Mouse (Mus musculus) stomach, embryonic 14.5 days (tissue): ENCODE data around the gene Cym. TPM values are rescaled to one million over a fixed set of nuclear protein-coding genes. Genes with fewer than 3 reads are reported as not detected.
A peak's percentile ranks its signal among the peaks of the same experiment; 100 is the strongest.

Experiments used
- ATAC-seq: fragments of 200-750 bp; cut with Nextera tagmentation; 2 replicates; pipeline ENCODE4 v1.8.0; 2017; ENCODE audit warnings: low read depth, moderate TSS enrichment; ENCODE audit not compliant: insufficient number of reproducible peaks, insufficient read depth, low FRiP score
- H3K27ac ChIP-seq: fragments of 300-500 bp; sonication (generic); 2 replicates; pipeline ENCODE4 v1.5.1; 2014; ENCODE audit warnings: mild to moderate bottlenecking, low read length, moderate library complexity, mixed read lengths
- H3K27me3 ChIP-seq: fragments of 300-500 bp; sonication (generic); 2 replicates; pipeline ENCODE4 v1.6.1; 2014; ENCODE audit warnings: low read length, control low read depth, mixed read lengths; ENCODE audit not compliant: control insufficient read depth, insufficient read depth
- H3K36me3 ChIP-seq: fragments of 300-500 bp; sonication (generic); 2 replicates; pipeline ENCODE4 v1.6.1; 2014; ENCODE audit warnings: mild to moderate bottlenecking, control low read depth, low read length, moderate library complexity, mixed read lengths; ENCODE audit not compliant: control insufficient read depth, insufficient read depth
- H3K4me1 ChIP-seq: fragments of 300-500 bp; sonication (generic); 2 replicates; pipeline ENCODE4 v1.6.1; 2014; ENCODE audit warnings: low read length, control low read depth, mixed read lengths; ENCODE audit not compliant: control insufficient read depth, insufficient read depth
- H3K4me2 ChIP-seq: fragments of 300-500 bp; sonication (generic); replicated peaks from 2 replicates; pipeline ENCODE4 v1.6.1; 2014; ENCODE audit warnings: low read depth, low read length, control low read depth
- H3K4me3 ChIP-seq: fragments of 300-500 bp; sonication (generic); 2 replicates; pipeline ENCODE4 v1.5.1; 2014; ENCODE audit warnings: low read depth, low read length, control low read depth
- H3K9ac ChIP-seq: fragments of 300-500 bp; sonication (generic); replicated peaks from 2 replicates; pipeline ENCODE4 v1.6.1; 2014; ENCODE audit warnings: low read depth, mild to moderate bottlenecking, control low read depth, low read length, moderate library complexity, mixed read lengths
- H3K9me3 ChIP-seq: fragments of 300-500 bp; sonication (generic); 2 replicates; pipeline ENCODE4 v1.6.1; 2016; ENCODE audit warnings: low read depth, low read length, control low read depth; ENCODE audit not compliant: control insufficient read depth
- WGBS: fragments of 180-500 bp; shearing (Covaris S2); extraction: QIAGEN DNeasy Blood & Tissue Kit; methylation state at CpG from one replicate; pipeline ENCODE4 v1.1.7; 2014; 5-methylcytosine and 5-hydroxymethylcytosine counted together
- polyA plus RNA-seq: library from polyadenylated mRNA; unstranded; fragments of >200 nt; fragmentation: Nextera tagmentation; extraction: Ambion mirVana; gene quantifications from 2 replicates; pipeline ENCODE4 v1.2.1, GENCODE M21; 2014

Gene Cym
- polyA plus RNA-seq, 1 experiment from 2014 or later, result 2,615 TPM

DNA sequence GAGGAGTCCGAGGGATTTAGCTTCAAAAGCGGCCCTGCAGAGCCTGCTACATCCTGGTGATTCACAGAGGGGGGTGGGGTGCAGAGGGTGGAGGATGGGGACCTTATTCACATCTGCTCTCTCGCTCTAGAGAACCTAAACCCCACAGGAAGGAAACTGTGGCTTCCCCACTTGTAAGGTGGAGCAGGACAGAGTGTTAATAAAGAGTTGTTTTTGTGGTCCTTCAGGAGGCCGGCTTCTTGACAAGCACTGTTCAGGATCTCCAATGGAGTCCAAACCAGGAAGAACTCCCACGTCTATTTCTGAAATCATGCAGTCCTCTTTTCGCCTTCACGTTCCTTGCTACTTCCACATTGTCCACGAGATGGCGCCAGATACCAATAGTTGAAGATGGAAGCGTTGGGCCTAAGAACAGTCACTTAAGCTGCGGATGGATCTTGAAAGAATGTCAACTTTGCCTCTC lies 11.8 kb upstream of the Cym start:
- WGBS, result 6% methylated on average over 11 of the region's 11 CpGs
- Histone ChIP-seq H3K4me3 (no peak overlapping the region), H3K4me1 (0 out of 2 replicates have a peak, but pooled peaks cover 11% of the 10 kb centered on the region), H3K36me3 (no peaks in the 10 kb centered on the region), H3K9ac (no peak overlapping the region), H3K27ac (no peak overlapping the region), H3K4me2 (no peak overlapping the region), H3K9me3 (no peaks in the 10 kb centered on the region), H3K27me3 (no peaks in the 10 kb centered on the region)
- ATAC-seq, result peak; percentile 2; the same call in 1 of the 2 replicates

DNA sequence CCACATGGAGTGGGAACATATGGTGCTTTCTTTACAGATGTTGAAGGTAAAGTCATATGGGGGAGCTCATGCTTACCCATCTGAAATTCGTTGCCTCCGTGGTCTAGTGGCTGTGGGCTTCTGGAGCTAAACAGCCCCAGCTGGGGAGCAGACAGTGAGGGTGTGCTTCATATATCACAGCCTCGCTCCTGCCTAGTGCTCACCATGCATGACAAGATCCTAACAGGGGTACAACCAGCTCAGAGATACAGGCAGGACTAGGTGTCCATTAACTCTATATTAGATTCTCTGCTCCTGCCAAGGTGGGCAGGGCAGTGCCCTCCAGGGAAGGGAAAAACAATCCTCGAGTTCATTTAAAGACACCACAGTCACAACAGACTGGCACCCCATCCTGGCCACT lies 9.7 kb upstream of the Cym start:
- H3K36me3 ChIP-seq, result no peaks in the 10 kb centered on the region
- WGBS, result 70% methylated on average over 4 of the region's 4 CpGs
- H3K27me3 ChIP-seq, result no peaks in the 10 kb centered on the region
- no peak overlapping the region for H3K4me3 ChIP-seq
- no peak overlapping the region for H3K9ac ChIP-seq
- H3K27ac ChIP-seq, result no peak overlapping the region
- H3K4me1 ChIP-seq, result 0 out of 2 replicates have a peak, but pooled peaks cover 11% of the 10 kb centered on the region
- no peaks in the 10 kb centered on the region for H3K9me3 ChIP-seq
- H3K4me2 ChIP-seq, result no peak overlapping the region
- ATAC-seq, result no peak

DNA sequence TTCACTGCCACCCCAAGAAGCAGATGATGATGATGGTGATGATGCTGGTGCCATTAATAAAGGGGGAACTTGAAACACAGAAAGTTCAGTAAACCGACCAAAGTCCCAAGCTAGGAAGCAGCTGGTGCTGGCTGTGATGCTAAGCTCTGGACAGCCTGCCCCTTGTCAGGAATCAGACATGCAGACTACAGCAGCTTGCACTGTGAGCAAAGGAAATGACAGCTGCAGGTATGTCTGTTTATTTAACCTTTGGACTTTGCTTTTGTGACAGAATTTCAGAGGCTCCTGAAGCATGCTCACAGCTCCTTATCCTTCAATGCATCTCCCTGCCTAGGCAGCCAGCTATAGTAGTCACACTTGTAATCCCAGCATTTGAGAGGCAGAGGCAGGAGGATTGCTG lies 9.0 kb upstream of the Cym start, which contains the start of gene A630076J17Rik:
Gene A630076J17Rik, plus strand, starts transcription at position 88 of the 400 bp plus-strand sequence.
- 13% methylated on average over 1 of the region's 1 CpGs for WGBS
- H3K4me3 ChIP-seq, result no peak within 1 kb of the TSS
- no peaks in the 10 kb centered on the region for H3K9me3 ChIP-seq
- H3K9ac ChIP-seq, result no peak within 1 kb of the TSS
- no peak within 1 kb of the TSS for H3K4me2 ChIP-seq
- 0 out of 2 replicates have a peak, but pooled peaks cover 11% of the 10 kb centered on the region for H3K4me1 ChIP-seq
- ATAC-seq, result no peak
- H3K27me3 ChIP-seq, result no peaks in the 10 kb centered on the region
- peak within 1 kb of the TSS; percentile 15; the same call in 1 of the 2 replicates for H3K27ac ChIP-seq
- no peaks in the 10 kb centered on the region for H3K36me3 ChIP-seq

DNA sequence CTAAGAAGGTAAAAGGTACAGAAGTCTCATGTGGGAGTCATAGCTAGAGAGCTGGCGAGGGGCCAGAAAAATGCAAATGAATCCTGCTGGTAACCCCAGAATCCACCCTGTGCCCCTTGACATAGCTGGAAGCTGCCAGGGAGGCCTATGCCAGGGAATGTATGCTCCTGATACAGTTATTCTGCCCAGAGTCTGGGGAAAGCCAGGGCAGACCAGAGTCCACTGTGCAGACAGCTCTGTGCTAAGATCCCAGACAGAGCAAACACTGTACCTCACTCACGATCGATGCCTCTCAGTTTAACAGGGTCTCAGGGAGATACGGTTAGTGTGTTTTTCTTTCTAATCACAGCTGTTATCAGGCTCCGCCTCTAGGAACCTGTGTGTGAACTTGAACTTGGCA lies 8.3 kb upstream of the Cym start:
- no peak overlapping the region for H3K9ac ChIP-seq
- H3K4me3 ChIP-seq, result no peak overlapping the region
- no peaks in the 10 kb centered on the region for H3K27me3 ChIP-seq
- 0 out of 2 replicates have a peak, but pooled peaks cover 11% of the 10 kb centered on the region for H3K4me1 ChIP-seq
- no peaks in the 10 kb centered on the region for H3K36me3 ChIP-seq
- H3K4me2 ChIP-seq, result no peak overlapping the region
- no peak overlapping the region for H3K27ac ChIP-seq
- peak; percentile 91 for ATAC-seq
- 34% methylated on average over 5 of the region's 5 CpGs for WGBS
- no peaks in the 10 kb centered on the region for H3K9me3 ChIP-seq

DNA sequence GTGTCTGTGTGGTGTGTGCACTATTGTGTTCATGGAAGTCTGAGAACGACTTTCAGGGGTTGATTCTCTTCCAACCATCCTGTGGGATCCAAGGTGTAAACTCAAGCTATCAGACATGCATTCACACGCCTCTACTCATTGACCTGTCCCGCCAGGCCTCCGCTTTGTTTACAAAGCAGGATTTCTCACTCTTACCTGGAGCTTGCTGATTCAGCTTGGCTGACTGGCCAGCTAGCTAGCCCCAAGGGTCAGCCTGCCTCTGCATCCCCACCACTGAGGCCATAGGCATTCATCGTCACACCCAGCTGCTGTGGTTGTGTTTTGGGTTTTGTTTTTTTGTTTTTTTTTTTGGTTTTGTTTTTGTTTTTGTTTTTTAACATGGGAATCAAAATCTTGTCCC lies 7.7 kb upstream of the Cym start:
- H3K9ac ChIP-seq, result no peak overlapping the region
- no peak for ATAC-seq
- H3K9me3 ChIP-seq, result peaks cover 3% of the 10 kb centered on the region; the same call in 1 of the 2 replicates
- H3K4me3 ChIP-seq, result no peak overlapping the region
- H3K36me3 ChIP-seq, result no peaks in the 10 kb centered on the region
- peak overlapping the region; percentile 15; the same call in 1 of the 2 replicates for H3K27ac ChIP-seq
- 0 out of 2 replicates have a peak, but pooled peaks cover 11% of the 10 kb centered on the region for H3K4me1 ChIP-seq
- WGBS, result 57% methylated on average over 5 of the region's 5 CpGs
- no peaks in the 10 kb centered on the region for H3K27me3 ChIP-seq
- no peak overlapping the region for H3K4me2 ChIP-seq

DNA sequence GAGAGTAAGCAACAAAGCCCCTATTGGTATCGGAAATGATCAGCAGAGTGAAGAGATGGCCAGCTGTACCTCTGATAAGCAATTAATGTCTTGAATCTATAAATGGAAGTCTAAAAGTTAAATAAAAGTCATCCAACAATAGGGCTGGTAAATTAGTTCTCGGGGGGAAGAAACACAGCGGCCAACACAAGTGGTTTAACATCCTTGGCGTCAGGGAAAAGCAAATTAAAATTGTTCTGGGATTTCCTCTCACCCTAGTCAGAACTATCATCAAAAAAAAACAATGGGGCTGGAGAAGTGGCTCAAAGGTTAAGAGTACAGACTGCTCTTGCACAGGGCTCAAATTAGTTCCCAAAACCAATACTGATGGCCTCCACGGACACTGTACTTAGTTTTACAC lies 4.3 kb upstream of the Cym start:
- ATAC-seq, result no peak
- Histone ChIP-seq H3K4me3 (no peak overlapping the region), H3K27me3 (no peaks in the 10 kb centered on the region), H3K36me3 (no peaks in the 10 kb centered on the region), H3K9ac (no peak overlapping the region), H3K27ac (no peak overlapping the region), H3K4me2 (no peak overlapping the region), H3K9me3 (peaks cover 3% of the 10 kb centered on the region; the same call in 1 of the 2 replicates), H3K4me1 (0 out of 2 replicates have a peak, but pooled peaks cover 11% of the 10 kb centered on the region)
- 88% methylated on average over 5 of the region's 5 CpGs for WGBS

DNA sequence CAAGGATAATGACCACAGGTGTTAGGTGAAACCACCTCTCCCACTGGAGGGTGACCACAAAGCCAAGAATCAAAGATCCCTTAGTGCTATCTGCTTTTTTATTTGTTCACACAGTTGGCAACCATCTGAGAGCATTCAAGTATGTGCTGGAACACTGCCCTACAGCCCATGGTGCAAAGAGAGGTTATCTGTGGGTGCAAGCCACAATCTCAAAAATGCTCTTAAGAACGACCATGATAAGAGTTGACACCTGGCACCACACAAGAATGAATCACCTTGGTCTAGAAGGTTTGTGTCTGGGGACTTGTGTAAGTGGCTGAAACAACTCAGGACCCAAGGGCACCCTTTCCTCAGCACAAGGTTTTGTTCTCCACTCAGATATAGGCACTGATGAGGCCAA lies 1.7 kb upstream of the Cym start:
- H3K4me1 ChIP-seq, result no peaks in the 10 kb centered on the region
- peaks cover 3% of the 10 kb centered on the region; the same call in 1 of the 2 replicates for H3K9me3 ChIP-seq
- H3K9ac ChIP-seq, result no peak overlapping the region
- no peak overlapping the region for H3K4me2 ChIP-seq
- H3K27ac ChIP-seq, result no peak overlapping the region
- no peak overlapping the region for H3K4me3 ChIP-seq
- no peaks in the 10 kb centered on the region for H3K27me3 ChIP-seq
- H3K36me3 ChIP-seq, result no peaks in the 10 kb centered on the region
- WGBS, result 50% methylated on average over 1 of the region's 1 CpGs
- ATAC-seq, result no peak

DNA sequence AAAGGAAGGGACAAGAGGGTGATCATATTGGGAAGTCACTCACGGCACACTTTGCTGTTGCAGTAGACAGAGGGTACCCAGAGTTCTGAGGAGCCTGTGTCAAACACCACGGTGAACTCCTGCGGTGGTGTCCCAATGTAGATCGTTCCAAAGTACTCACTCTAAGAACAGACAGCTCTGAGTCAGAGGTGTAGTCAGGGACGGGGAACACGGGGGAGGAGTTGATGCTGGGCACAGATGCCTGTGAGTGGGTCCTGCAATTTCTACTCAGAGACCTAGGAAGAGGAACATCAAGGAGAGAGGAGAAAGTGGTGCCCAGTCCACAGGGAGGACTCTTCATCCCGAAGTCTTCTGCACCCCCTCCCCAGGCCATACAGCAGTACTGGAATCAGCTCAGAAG lies 3.0 kb downstream of the Cym start:
- no peak for ATAC-seq
- WGBS, result 88% methylated on average over 7 of the region's 7 CpGs
- H3K27me3 ChIP-seq, result no peaks in the 10 kb centered on the region
- no peaks in the 10 kb centered on the region for H3K4me1 ChIP-seq
- no peaks in the 10 kb centered on the region for H3K9me3 ChIP-seq
- H3K4me2 ChIP-seq, result no peak overlapping the region
- H3K36me3 ChIP-seq, result no peaks in the 10 kb centered on the region
- no peak overlapping the region for H3K9ac ChIP-seq
- H3K27ac ChIP-seq, result no peak overlapping the region
- H3K4me3 ChIP-seq, result no peak overlapping the region

DNA sequence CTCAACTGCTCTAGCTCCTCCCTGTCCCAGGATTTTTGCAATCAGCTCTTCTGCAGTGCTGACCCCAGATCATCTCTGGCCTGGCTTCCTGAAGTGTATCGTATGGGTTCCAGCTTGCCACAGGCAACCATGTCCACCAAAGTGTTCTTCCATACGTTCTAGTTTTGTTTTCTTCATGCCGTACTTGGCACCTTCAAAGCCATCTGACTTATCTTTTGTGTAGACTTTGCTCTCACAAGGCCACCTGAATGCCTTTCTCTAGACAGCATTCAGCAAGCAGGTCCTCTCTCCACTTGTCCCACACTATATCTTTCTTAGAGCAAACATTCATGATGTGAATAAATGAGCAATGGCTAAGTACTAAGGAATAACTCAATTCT lies 4.4 kb downstream of the Cym start:
- 72% methylated on average over 3 of the region's 3 CpGs for WGBS

More for the DNA sequence above, 4.4 kb downstream of the Cym start:
- Histone ChIP-seq H3K36me3 (no peaks in the 10 kb centered on the region), H3K9ac (no peak overlapping the region), H3K4me1 (no peaks in the 10 kb centered on the region), H3K27ac (no peak overlapping the region), H3K4me3 (no peak overlapping the region), H3K4me2 (no peak overlapping the region), H3K9me3 (no peaks in the 10 kb centered on the region), H3K27me3 (no peaks in the 10 kb centered on the region)
- ATAC-seq, result no peak
